Mouse (Mus musculus) right cerebral cortex, postnatal 4 days (tissue): Measurements from ENCODE around the gene Mios.

ENCODE experiments used
- DNase-seq: peaks from one replicate; pipeline ENCODE4 v3.0.0-alpha.2; 2022

Gene Mios

DNA sequence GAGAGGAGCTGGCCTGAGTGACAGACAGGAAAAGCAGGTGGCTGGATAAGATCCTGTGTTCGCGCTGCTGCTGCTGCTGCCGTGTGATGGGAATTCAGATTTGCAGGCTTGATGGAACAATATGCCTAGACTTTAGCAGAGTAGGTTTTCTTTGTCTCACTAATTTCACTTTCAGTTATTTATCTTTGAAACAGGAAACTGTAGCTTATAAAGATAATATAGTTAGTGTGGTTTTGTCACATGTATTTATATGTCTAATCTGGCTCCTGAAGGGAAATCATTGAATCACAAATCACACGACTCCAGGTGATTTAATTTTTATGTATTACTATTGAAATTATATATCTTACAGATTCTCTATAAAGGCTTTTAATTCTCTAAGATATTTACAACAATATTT, 74.2 kb downstream of the Mios start:
- no peak for DNase-seq

- DNase-seq = no peak
Observed at GRCm38 (mm10) chr6:8285401-8285960, 76.5 kb downstream of the Mios start.
